Mouse (Mus musculus): ENCODE data around the gene Necap2.

Gene Necap2

DNA sequence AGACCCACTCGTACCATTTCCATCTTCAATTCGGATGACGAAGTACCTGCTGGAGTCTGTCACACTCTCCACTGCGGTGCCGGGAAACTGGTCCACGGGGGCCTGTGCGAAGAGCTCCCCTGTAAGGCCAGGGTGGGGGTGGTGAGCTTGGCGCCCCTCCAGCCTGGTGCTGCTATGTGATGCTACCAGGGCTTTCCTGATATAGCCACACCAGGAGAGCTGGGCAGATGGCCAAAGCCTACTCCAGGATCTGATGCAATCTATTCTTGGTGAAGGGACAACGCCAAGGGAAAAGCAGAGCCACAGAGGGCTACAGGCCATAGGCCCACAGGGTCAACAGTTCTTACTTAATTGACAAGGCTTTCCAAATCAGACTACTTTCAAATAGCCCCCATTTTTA is 4.5 kb downstream of the Necap2 start:
- DNase-seq, result peak; percentile 59 to 60

DNA sequence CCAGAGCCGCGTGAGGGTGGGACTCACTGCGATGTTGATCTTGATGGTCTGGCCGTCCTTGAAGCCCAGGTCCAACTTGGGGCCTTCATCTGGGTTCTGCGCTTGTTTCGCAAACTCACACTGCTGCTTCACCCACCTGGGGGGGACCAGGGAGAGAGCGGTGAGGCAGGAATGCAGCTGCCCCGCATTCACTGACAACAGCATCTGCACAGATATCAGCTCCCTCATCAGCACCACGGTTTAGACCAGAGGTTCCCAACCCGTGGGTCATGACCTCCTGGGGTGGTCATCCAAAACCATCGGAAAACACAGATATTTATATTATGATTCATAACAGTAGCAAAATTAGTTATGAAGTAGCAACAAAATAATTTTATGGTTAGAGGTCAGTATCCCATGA is 5.7 kb downstream of the Necap2 start:
- DNase-seq, result no peak

DNA sequence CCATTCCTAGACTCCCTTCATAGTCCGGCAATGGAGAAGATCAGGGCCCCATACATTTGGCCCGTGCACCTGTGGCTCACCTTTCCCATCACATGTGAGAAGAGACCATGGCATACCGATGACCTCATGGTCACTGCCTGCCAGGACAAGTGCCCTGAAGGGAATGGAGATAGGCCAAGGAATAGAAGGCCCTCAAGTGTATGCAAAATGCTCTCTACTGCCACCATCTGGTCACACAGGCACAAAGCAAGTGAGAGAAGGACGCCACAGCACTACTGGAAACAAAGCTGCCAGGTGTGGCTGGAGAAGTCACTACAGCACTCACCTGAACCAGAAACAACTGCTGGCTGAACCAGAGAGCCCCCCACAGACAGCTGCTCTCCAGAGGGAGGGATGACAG is 8.4 kb downstream of the Necap2 start:
- DNase-seq, result peak; percentile 67 to 74

DNA sequence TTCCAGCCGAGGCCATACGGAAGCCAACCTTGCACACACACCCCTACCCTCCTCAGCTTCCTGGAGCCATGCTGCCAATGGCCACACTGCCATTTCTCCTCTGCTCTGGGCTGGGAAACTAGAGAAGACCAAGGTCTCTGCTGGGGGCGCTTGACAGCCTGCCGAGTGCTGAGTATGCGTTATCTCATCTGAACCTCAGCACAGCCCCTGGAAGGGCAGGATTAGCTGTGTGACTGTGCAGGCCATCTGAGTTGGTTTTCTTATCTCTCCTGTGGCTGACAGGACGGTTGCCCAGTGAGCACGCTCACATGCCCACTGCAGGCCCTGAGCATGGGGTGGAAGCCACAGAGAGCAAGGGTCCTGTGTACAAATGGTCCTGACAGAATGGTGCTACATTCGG is 9.5 kb downstream of the Necap2 start:
- peak in 1 of 2 experiments; percentile 12 for DNase-seq

DNA sequence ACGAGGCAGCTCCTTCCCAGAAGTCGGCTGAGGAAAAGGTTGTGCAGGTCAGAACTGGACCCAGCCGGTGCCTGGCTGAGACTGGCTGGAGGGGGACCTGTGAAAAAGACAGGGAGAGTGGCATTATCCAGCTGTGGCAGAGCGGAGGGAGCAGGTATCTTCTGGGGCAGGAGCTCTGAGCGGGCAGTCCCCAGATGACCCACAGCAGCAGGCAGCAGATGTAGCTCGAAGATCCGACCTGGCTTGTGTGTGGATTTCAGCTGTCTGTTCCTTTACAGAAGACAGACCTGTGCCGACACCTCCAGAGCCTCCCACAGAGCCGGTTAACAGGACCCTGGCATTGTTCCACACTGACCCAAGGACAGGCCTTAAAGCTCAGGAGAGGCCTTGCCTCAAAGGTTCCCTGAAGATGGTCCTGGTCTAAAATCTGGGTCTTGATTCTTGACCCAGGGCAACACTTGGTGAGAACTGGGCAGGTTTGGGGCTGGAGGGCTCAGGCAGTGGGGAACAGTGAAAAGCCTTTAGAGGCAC is 10.6 kb downstream of the Necap2 start:
- DNase-seq, result peak in 1 of 2 experiments; percentile 41

DNA sequence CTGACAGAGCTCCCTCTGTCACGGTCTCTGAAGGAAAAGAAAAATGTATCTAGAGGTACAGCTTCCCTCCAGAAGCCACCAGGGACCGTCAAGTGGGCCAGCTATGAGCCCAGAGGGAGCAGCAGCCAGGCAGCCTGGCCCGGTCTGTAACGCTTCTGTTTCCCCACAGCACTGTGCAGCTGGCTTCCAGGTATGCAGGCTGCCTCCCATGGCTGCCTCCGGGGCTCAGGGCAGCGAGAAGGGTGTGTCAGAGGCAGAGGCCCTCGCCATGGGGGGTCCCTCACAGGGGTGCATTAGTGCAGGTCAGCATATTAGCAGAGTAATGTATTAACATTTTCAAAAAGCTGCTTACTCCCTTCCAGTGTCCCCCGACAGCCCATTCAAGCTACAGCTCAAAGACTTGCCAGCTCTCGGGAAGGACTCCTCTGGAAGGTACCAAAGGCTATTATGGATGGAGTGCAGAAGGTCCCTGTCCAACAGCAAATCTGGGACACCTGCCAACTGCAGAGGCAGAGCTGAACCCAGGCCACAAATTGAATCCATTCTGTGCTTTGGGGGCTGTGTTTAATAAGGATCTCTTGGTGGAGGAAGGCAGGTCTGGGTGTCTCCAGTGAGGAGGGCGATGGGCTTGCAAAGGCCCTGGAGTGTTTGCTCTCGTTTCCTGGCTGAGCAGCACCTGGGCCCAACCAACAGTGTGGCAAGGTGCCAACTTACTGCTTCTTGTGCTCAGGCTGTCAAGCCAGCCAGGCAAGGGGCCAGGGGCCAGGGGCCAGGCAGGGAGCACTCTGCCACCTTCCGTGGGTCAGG is 11.2 kb downstream of the Necap2 start:
- peak; percentile 72 to 77 for DNase-seq

DNA sequence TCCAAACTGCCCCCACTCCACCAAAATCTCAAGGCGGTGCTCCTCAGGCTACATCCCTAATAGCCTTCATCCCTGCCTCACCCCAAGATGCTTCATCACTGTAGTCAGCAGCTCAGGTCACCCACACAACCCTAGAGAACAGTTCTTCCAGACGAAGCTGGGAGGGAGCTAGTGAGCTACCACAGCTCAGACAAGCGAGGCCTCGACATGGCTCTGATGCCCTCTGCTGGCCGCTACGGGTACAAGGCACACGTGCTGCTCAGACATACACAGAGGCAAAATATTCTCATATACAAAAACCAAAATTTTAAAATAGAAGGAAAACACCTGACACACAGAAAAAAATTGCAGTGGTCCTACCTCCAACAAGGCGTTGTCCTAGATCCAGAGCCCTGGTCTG is 13.0 kb downstream of the Necap2 start:
- DNase-seq, result peak; percentile 85

DNA sequence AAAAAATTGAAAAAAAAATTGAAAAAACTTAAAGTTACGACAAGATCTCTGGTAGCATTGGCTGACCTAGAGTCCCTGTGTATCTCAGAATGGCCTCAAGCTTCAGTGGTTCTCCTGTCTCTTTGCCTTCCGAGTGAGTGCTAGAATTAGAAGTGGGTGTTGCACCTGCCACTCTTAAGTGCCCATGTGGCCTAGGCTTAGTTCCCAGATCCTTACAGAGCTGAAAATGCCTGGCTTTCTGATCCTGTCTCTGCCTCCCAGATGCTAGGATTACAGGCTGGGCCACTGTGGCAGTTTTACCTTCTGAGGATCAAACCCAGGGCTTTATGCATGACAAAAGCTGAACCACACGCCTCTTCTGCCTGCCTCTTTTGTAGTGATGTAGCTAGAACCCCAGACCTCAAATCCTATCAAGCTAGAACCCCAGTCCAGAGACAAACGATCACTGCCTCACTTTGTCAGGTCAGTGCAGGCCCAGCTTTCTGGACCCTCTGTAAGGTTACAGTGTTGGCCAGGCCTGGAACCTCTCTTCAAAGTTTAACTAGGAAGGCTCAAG is 14.0 kb downstream of the Necap2 start:
- DNase-seq, result no peak

DNA sequence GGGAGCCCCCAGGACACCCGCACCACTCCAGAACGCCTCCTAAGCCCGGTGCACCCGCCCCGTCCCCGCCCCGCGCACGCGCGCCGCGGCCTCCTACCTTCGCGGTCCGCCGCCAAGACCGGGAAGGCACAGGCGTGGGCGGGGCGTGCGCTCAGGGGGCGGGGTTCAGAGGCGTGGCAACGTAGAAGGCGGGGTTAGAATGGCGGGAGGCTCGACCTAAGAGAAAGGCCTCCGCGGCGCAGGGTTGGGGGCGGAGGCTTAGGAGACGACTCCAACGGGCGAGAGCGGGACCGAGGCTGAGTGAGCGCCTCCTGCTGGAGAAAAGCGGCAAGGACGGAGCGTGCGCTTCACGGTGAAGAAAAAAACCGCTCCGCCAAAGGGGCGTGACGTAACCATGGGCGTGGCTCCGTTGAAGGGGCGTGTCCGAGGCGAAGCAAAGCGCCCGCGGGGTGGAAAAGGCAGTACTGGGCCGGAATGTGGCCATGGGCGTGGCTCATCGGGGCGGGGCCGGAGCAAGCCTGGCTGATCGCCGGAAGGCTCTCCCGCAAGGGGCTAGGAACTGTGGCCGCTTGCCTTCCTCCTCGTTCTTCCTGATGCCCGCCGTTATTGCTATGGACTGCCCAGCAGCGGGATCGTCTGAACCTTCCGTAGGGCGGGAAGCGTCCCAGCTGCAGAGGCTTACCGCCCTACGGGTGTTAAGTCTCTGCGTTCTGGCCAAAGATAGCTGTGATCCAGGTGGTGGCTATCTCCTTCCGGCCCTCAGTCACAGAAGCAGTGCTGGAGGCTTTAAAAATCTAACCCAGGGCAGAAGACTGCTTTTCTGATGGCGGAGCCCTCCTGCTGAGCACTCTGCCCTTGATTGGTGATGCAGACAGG is 17.5 kb downstream of the Necap2 start, which contains the start of gene Crocc:
Crocc (minus strand) TSS at position 125 of the 876 bp plus-strand sequence.
- peak; percentile 99 for DNase-seq

DNA sequence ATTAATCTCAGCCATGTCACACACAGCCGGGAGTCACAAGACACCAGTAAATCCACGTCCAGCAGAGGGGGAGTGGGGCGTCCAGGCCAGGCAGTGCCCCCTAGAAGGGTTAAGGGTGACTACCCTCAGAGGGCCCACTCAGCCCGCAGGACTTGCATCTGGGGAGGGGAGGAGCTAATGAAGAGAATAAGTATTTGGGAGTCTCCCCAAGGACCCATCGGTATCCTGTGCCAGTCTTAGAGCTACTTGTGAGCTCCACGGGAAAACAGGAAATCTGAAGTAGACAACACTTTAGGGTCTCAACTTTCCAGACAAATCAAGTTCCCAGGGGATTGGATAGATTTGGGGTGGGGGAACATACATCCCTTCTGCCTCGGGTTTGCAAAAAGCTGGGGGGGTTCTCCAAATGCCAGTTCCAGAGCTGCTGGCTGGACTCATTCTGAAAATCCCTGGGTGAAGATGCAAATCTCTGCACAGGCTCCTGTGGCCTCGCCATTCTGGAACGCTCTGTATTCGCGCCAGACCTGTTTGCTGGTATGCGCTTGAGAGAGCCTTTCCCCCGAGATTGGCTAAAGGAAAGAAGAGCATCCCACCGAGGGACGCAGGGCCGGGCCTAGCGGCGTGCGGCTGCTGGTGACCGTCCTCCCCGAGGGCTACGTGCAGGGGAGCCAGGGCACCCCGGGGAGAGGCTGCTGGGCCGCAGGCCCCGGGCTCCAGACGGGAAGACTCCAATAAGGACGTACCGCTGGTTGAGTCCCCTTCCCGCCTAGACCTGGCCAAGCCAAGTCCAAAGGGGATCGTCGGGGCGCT is 18.3 kb downstream of the Necap2 start:
- DNase-seq, result no peak

DNA sequence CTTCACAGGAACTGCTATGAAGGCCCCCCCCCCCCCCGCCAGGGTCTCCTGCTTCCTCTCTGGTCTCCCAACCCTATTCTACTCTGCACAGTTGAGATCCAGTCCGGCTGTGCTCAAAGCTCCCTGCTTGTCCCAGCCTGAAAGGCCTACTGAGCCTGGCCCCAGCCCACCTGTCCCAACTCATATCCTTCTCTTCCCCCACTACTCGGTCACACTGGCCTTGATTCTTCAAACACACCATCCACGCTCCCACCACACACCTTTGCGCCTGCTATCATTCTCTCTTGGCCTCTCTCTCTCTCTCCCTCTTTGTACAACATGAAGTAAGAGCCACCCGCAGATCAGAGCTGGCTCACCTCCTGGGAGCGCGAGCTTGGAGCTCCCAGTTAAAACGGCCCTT is 19.3 kb downstream of the Necap2 start:
- DNase-seq, result no peak

DNA sequence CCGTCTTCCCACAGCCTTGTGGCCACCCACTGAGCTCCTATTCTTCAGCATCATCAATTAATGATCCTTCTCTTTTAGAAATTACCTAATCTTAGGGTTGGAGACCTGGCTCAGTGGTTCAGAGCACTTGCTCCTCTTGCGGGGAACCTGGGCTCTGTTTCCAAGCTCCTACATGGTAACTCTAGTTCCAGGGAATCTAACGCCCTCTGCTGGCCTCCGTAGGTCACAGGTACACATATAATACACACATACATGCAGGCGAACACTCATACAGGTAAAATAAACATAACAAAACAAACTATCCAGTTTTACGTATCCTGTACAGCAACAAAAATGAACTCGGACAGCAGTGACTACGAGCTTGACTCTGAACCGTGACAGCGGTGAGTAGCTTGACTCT is 21.2 kb downstream of the Necap2 start:
- no peak for DNase-seq

DNA sequence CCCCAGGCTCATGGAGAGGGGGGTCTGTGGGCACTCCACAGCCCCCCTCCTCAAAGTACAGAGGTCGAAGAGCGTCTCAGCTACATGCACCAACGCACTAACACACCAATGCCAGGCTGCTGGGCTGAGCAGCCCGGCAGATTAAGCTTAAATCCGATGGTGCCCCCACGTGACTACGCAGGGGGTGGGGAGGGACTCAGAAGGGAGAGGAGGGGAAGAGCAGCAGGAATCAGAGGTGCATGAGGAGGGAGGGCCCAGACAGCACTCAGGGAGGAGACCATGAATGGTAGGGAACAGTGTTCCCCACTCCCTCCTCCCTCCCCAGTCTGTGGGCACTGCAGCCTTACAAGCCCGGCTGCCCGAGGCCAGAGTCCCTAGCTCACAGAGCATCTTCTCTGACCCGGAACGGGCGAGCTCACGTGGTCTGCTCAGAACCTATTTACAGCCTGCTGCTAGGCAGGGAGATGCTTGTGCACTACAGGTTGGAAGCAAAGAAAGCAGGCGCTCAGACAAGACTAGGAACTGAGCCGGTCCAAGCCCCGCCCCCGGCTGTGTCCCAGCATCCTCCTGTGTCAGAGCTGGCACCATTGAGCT is 24.5 kb downstream of the Necap2 start:
- DNase-seq, result peak; percentile 74 to 80

DNA sequence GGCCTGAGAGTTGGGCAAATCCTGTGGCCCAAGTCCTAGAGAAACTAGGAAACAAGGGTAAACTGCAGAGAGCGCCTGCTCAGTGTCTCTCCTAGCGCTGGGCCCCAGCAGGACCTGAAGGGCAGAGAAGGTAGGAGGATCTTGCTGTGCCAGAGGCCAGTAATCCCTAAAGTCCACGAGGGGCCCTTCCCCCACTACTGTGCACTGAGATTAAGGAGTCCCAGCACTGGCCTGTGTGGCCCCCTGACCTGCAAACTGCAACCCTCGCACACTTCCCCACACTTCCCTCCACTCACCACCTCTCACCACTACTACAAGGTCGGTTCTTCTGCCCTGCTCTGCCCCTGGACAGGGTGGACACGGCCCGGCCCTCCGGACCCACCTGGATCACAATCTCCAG is 25.0 kb downstream of the Necap2 start:
- no peak for DNase-seq

DNA sequence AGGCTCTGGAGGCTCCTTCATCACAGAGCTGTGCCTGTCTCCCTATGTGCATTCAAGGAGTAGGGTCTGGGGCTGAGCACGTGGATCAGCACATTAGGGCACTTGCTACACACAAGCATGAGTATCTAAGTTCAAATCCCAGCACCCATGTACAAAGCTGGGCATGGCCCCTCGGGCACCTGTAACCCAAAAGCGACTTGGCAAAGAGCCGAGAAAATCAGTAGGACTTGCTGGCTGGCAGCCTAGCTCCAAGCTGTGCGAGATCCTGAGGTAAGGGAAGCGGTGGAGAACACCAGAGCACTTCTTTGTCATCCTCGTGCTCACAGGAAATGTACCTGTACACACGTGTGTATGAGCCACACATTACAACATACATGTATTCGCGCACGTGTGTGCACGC is 25.7 kb downstream of the Necap2 start:
- no peak for DNase-seq

DNA sequence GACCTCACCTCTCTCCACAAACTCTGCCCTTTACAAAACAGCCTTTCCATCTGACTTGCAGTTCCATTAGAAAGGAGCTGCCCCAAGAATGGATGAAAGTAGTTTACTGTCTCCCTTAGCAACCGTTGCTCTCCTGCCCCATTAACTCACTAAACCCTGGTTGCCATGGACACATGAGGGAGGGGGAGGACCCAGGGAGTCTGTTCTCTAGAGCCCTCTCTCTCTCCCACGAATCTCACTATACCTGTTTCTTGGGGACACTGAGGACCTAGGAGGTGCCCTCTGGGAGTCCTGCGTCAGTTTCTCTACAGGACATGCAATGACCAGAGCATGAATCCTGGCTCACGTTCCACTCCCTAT is 28.7 kb downstream of the Necap2 start:
- no peak for DNase-seq

DNA sequence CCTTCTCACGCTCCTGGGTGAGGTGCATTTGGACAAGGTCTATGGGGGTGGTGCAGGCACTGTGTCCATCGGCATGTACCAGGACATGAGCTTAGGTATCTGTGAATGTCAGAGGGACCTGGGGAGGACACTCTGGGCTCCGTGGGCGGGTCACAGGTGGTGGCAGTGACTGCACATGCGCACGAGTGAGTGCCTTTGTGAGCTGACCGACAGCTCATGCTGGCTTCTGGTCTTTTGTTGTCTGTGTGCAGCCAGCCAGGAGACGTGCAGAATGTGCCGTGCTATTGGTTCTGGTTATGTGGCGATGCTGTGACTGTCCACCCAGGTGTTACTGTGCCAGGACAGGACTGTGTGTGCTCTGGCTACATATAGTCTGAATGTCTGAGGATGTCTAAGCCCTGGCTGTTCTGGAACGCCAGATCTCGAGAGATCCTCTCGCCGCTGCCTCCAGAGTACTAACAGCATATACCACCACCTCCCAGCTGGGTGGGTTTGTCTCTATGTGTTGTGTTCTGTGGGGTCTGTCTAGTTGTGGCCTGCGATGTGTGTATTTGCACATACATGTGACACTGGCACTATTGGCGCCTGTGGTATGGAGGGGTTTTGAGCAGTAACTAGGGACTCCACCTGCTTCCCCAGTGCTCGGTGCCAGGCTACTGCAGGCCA is 29.2 kb downstream of the Necap2 start:
- no peak for DNase-seq

DNA sequence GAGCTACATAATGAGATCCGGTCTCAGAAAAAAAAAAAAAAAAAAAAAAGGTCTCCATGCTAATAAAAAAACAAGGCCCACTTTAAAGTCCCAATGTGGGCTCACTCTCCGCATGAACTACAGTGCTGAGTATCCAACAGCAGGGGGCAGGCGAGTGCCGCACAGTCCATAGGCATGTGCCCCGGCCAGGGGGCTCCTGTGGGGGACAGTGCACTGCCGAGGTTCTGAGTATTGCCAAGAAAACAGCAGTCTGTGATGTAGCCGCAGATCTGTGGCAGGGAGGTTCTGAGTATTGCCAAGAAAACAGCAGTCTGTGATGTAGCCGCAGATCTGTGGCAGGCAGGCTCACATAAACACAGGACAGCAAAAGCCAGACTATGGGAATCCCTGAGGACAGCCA is 33.3 kb downstream of the Necap2 start:
- peak; percentile 54 to 63 for DNase-seq

DNA sequence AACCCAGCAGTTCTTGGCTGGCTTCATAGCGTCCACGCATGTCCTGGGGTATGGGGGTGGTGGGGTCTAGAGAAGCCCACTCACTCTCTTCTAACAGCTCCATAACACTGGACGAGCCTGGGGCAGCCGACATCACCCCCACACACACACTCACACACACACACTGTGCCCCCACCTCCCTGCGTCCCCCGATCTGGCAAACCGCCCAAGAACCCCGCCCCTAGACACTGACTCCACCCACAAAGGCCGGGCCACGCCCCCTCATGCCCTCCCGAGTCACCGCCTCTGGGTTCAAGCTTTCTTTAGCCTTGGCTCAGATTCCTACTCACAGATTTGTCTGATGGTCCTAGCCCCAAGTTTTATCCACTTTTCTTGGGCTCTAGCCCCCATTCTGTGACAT is 37.0 kb downstream of the Necap2 start:
- DNase-seq, result no peak

DNA sequence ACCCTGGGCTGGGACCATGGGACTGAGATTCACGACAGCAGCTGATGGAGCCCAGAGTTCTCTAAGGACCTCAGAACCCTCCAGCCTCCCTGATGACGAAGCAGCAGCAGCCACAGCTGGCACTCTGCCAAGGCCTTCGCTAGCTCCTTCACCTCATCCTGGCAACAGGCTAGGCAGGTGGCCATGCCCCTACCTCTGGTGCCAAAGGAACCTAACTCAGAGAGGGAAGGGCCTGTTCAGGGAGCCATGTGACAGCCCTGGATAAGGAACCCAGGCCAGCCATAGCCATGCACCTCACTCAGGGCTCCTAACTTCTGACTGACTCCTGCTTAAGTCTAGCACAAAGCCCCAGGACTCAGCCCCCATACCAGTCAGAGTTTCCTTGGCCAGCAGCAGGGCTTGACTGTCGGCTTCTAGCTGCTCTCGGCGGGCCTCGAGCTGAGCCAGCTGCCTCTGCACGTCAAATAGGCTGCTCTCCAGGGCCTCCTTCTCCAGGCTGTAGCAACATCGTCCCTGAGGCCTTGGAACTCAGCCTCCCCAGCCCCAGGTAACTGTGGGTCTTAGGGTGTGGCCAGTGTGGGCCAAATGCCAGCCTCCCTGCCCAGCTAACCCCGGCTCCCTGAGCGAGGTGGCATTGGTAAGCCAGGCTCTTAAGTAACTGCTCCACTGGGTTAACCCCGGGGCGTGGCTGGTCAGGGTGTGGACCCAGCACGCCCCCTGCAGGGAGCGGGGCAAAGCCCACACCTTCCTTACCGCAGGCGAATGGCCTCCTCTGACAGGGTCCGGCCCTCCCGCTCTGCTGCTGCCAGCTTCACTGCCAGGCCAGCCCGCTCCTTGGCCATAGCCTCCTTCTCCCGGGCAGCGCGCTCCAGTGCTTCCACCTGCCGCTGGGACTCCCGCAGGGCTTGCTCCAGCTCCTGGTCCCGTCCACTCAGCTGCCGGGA is 44.3 kb downstream of the Necap2 start:
- no peak for DNase-seq
